Mouse (Mus musculus) spleen, adult 12 weeks (tissue): ENCODE data around the gene Gm20807.
"Not testable (repeated sequence)": the region's sequence is repeated elsewhere in the genome, so short reads cannot be mapped to it uniquely, and the experiment has no call there.

Experiments
- DNase-seq: peaks from one replicate; pipeline ENCODE4 v3.0.0; 2022; ENCODE audit warnings: low spot score

Gene Gm20807

DNA sequence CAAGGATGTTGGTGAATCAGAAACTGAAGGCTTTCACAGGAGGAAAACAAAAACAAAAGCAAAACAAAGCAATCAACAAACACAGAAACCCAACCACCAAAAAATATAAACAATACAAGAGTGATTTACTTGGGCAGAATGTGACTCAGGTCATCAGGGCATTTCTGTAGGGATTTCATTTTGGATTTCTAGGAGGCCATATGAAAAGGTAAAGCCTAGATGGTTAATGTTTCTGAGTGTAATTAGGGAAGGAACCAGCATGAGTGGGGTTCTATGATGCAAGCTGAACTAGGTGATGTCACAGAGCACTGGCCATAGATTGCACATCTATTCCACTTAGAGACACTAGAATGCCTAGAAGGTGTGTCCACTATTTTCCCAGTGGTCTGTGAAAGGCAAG, at the start of gene Gm20807:
Gene Gm20807 (plus strand): TSS at position 301 of the 400 bp plus-strand sequence.
- DNase-seq, result not testable (repeated sequence)
